Mouse (Mus musculus): ENCODE measurements around the gene Tmem87b. TPM values are rescaled to one million over a fixed set of nuclear protein-coding genes. Genes with fewer than 3 reads are reported as not detected.
A peak's percentile ranks its signal among the peaks of the same experiment; 100 is the strongest.

Tmem87b gene
- polyA plus RNA-seq, 1 experiment from 2014 or later, result 35.4 TPM

GRCm38 (mm10) chr2:128833035-128833434 is 15.1 kb downstream of the Tmem87b start:
- H3K4me1 ChIP-seq (replicated peaks; ENCODE audit: control insufficient read depth, insufficient read depth, low read length), result peaks cover 7% of the 10 kb centered on the region
- H3K9ac ChIP-seq (ENCODE audit: low read length), result no peak overlapping the region
- WGBS, result 75% methylated on average over 2 of the region's 2 CpGs
- H3K27ac ChIP-seq (ENCODE audit: low read length), result no peak overlapping the region
- H3K9me3 ChIP-seq (ENCODE audit: control insufficient read depth, low read length), result no peaks in the 10 kb centered on the region
- H3K27me3 ChIP-seq (ENCODE audit: control insufficient read depth, insufficient read depth, low read depth, low read length), result no peaks in the 10 kb centered on the region
- no peak overlapping the region for H3K4me2 ChIP-seq (ENCODE audit: low read depth, low read length)
- H3K4me3 ChIP-seq (ENCODE audit: low read length), result no peak overlapping the region
- peaks cover 29% of the 10 kb centered on the region for H3K36me3 ChIP-seq (ENCODE audit: control insufficient read depth, insufficient read depth, low read length)
- no peak; the same call in 1 of the 2 replicates for ATAC-seq (ENCODE audit: low read depth)

GRCm38 (mm10) chr2:128833435-128833834 is 15.5 kb downstream of the Tmem87b start:
- Histone ChIP-seq H3K9me3 (ENCODE audit: control insufficient read depth, low read length) (no peaks in the 10 kb centered on the region), H3K9ac (ENCODE audit: low read length) (no peak overlapping the region), H3K4me1 (replicated peaks; ENCODE audit: control insufficient read depth, insufficient read depth, low read length) (peaks cover 7% of the 10 kb centered on the region), H3K27me3 (ENCODE audit: control insufficient read depth, insufficient read depth, low read depth, low read length) (no peaks in the 10 kb centered on the region), H3K4me2 (ENCODE audit: low read depth, low read length) (no peak overlapping the region), H3K27ac (ENCODE audit: low read length) (no peak overlapping the region), H3K4me3 (ENCODE audit: low read length) (no peak overlapping the region), H3K36me3 (ENCODE audit: control insufficient read depth, insufficient read depth, low read length) (peaks cover 27% of the 10 kb centered on the region)
- no peak for ATAC-seq (ENCODE audit: low read depth)
- 95% methylated on average over 2 of the region's 2 CpGs for WGBS

- H3K36me3 ChIP-seq (ENCODE audit: control insufficient read depth, insufficient read depth, low read length), result peaks cover 20% of the 10 kb centered on the region
- WGBS, result 85% methylated on average over 8 of the region's 8 CpGs
Measured at GRCm38 (mm10) chr2:128837531-128837930, 19.6 kb downstream of the Tmem87b start.

GRCm38 (mm10) chr2:128838611-128839010 is 20.7 kb downstream of the Tmem87b start:
- peaks cover 15% of the 10 kb centered on the region for H3K36me3 ChIP-seq (ENCODE audit: control insufficient read depth, insufficient read depth, low read length)
- peak; percentile 38; the same call in 1 of the 2 replicates for ATAC-seq (ENCODE audit: low read depth)
- H3K4me3 ChIP-seq (ENCODE audit: low read length), result no peak overlapping the region
- no peak overlapping the region for H3K9ac ChIP-seq (ENCODE audit: low read length)
- H3K9me3 ChIP-seq (ENCODE audit: control insufficient read depth, low read length), result no peaks in the 10 kb centered on the region
- no peaks in the 10 kb centered on the region for H3K27me3 ChIP-seq (ENCODE audit: control insufficient read depth, insufficient read depth, low read depth, low read length)
- H3K27ac ChIP-seq (ENCODE audit: low read length), result 0 out of 2 replicates have a peak overlapping the region, but pooled peaks have one; percentile 45
- no peak overlapping the region for H3K4me2 ChIP-seq (ENCODE audit: low read depth, low read length)
- 74% methylated on average over 3 of the region's 3 CpGs for WGBS
- no peaks in the 10 kb centered on the region for H3K4me1 ChIP-seq (replicated peaks; ENCODE audit: control insufficient read depth, insufficient read depth, low read length)

More at GRCm38 (mm10) chr2:128837531-128837930, 19.6 kb downstream of the Tmem87b start:
- H3K4me1 ChIP-seq (replicated peaks; ENCODE audit: control insufficient read depth, insufficient read depth, low read length), result 0 out of 2 replicates have a peak, but pooled peaks cover 4% of the 10 kb centered on the region
- H3K9me3 ChIP-seq (ENCODE audit: control insufficient read depth, low read length), result no peaks in the 10 kb centered on the region
- ATAC-seq (ENCODE audit: low read depth), result no peak
- no peak overlapping the region for H3K9ac ChIP-seq (ENCODE audit: low read length)
- H3K4me2 ChIP-seq (ENCODE audit: low read depth, low read length), result no peak overlapping the region
- no peak overlapping the region for H3K4me3 ChIP-seq (ENCODE audit: low read length)
- no peak overlapping the region for H3K27ac ChIP-seq (ENCODE audit: low read length)
- H3K27me3 ChIP-seq (ENCODE audit: control insufficient read depth, insufficient read depth, low read depth, low read length), result no peaks in the 10 kb centered on the region

- no peak overlapping the region for H3K9ac ChIP-seq (ENCODE audit: low read length)
- no peak overlapping the region for H3K4me3 ChIP-seq (ENCODE audit: low read length)
- peaks cover 8% of the 10 kb centered on the region for H3K36me3 ChIP-seq (ENCODE audit: control insufficient read depth, insufficient read depth, low read length)
- no peaks in the 10 kb centered on the region for H3K4me1 ChIP-seq (replicated peaks; ENCODE audit: control insufficient read depth, insufficient read depth, low read length)
- H3K27me3 ChIP-seq (ENCODE audit: control insufficient read depth, insufficient read depth, low read depth, low read length), result no peaks in the 10 kb centered on the region
- H3K4me2 ChIP-seq (ENCODE audit: low read depth, low read length), result no peak overlapping the region
- 68% methylated on average over 2 of the region's 2 CpGs for WGBS
- H3K9me3 ChIP-seq (ENCODE audit: control insufficient read depth, low read length), result no peaks in the 10 kb centered on the region
- ATAC-seq (ENCODE audit: low read depth), result no peak
- H3K27ac ChIP-seq (ENCODE audit: low read length), result peak overlapping the region; percentile 23
Measured at GRCm38 (mm10) chr2:128839501-128839900, 21.6 kb downstream of the Tmem87b start.

- no peak overlapping the region for H3K4me3 ChIP-seq (ENCODE audit: low read length)
- H3K9ac ChIP-seq (ENCODE audit: low read length), result no peak overlapping the region
- H3K4me2 ChIP-seq (ENCODE audit: low read depth, low read length), result no peak overlapping the region
- H3K4me1 ChIP-seq (replicated peaks; ENCODE audit: control insufficient read depth, insufficient read depth, low read length), result no peaks in the 10 kb centered on the region
- H3K36me3 ChIP-seq (ENCODE audit: control insufficient read depth, insufficient read depth, low read length), result peaks cover 10% of the 10 kb centered on the region
- H3K27ac ChIP-seq (ENCODE audit: low read length), result no peak overlapping the region
- no peak for ATAC-seq (ENCODE audit: low read depth)
- H3K27me3 ChIP-seq (ENCODE audit: control insufficient read depth, insufficient read depth, low read depth, low read length), result no peaks in the 10 kb centered on the region
- H3K9me3 ChIP-seq (ENCODE audit: control insufficient read depth, low read length), result no peaks in the 10 kb centered on the region
- WGBS, result 81% methylated on average over 8 of the region's 8 CpGs
Measured at GRCm38 (mm10) chr2:128842437-128842836, 24.5 kb downstream of the Tmem87b start.

GRCm38 (mm10) chr2:128850036-128850435 is 32.1 kb downstream of the Tmem87b start:
- Histone ChIP-seq H3K4me1 (replicated peaks; ENCODE audit: control insufficient read depth, insufficient read depth, low read length) (no peaks in the 10 kb centered on the region), H3K36me3 (ENCODE audit: control insufficient read depth, insufficient read depth, low read length) (peaks cover 30% of the 10 kb centered on the region), H3K9ac (ENCODE audit: low read length) (no peak overlapping the region), H3K27me3 (ENCODE audit: control insufficient read depth, insufficient read depth, low read depth, low read length) (no peaks in the 10 kb centered on the region), H3K27ac (ENCODE audit: low read length) (no peak overlapping the region), H3K9me3 (ENCODE audit: control insufficient read depth, low read length) (no peaks in the 10 kb centered on the region), H3K4me3 (ENCODE audit: low read length) (no peak overlapping the region), H3K4me2 (ENCODE audit: low read depth, low read length) (no peak overlapping the region)
- ATAC-seq (ENCODE audit: low read depth), result no peak
- 87% methylated on average over 2 of the region's 2 CpGs for WGBS

- WGBS, result 71% methylated on average over 1 of the region's 1 CpGs
- Histone ChIP-seq H3K9ac (ENCODE audit: low read length) (no peak overlapping the region), H3K27me3 (ENCODE audit: control insufficient read depth, insufficient read depth, low read depth, low read length) (no peaks in the 10 kb centered on the region), H3K4me3 (ENCODE audit: low read length) (no peak overlapping the region), H3K4me2 (ENCODE audit: low read depth, low read length) (no peak overlapping the region), H3K36me3 (ENCODE audit: control insufficient read depth, insufficient read depth, low read length) (peaks cover 8% of the 10 kb centered on the region), H3K4me1 (replicated peaks; ENCODE audit: control insufficient read depth, insufficient read depth, low read length) (peaks cover 6% of the 10 kb centered on the region; the same call in 1 of the 2 replicates), H3K27ac (ENCODE audit: low read length) (no peak overlapping the region), H3K9me3 (ENCODE audit: control insufficient read depth, low read length) (no peaks in the 10 kb centered on the region)
- no peak for ATAC-seq (ENCODE audit: low read depth)
Measured at GRCm38 (mm10) chr2:128856673-128857072, 38.8 kb downstream of the Tmem87b start.

- Histone ChIP-seq H3K36me3 (ENCODE audit: control insufficient read depth, insufficient read depth, low read length) (no peaks in the 10 kb centered on the region), H3K9me3 (ENCODE audit: control insufficient read depth, low read length) (no peaks in the 10 kb centered on the region), H3K9ac (ENCODE audit: low read length) (no peak overlapping the region), H3K4me2 (ENCODE audit: low read depth, low read length) (no peak overlapping the region), H3K27me3 (ENCODE audit: control insufficient read depth, insufficient read depth, low read depth, low read length) (peaks cover 3% of the 10 kb centered on the region; the same call in 1 of the 2 replicates), H3K4me3 (ENCODE audit: low read length) (no peak overlapping the region), H3K27ac (ENCODE audit: low read length) (no peak overlapping the region), H3K4me1 (replicated peaks; ENCODE audit: control insufficient read depth, insufficient read depth, low read length) (peaks cover 9% of the 10 kb centered on the region)
- 81% methylated on average over 6 of the region's 6 CpGs for WGBS
- no peak for ATAC-seq (ENCODE audit: low read depth)
Measured at GRCm38 (mm10) chr2:128858962-128859361, 41.0 kb downstream of the Tmem87b start.

- H3K27me3 ChIP-seq (ENCODE audit: control insufficient read depth, insufficient read depth, low read depth, low read length), result peaks cover 3% of the 10 kb centered on the region; the same call in 1 of the 2 replicates
- no peaks in the 10 kb centered on the region for H3K36me3 ChIP-seq (ENCODE audit: control insufficient read depth, insufficient read depth, low read length)
- peaks cover 9% of the 10 kb centered on the region for H3K4me1 ChIP-seq (replicated peaks; ENCODE audit: control insufficient read depth, insufficient read depth, low read length)
- no peak overlapping the region for H3K4me3 ChIP-seq (ENCODE audit: low read length)
- ATAC-seq (ENCODE audit: low read depth), result peak; percentile 25; the same call in 1 of the 2 replicates
- H3K9me3 ChIP-seq (ENCODE audit: control insufficient read depth, low read length), result no peaks in the 10 kb centered on the region
- no peak overlapping the region for H3K4me2 ChIP-seq (ENCODE audit: low read depth, low read length)
- no peak overlapping the region for H3K9ac ChIP-seq (ENCODE audit: low read length)
- 23% methylated on average over 3 of the region's 3 CpGs for WGBS
- H3K27ac ChIP-seq (ENCODE audit: low read length), result no peak overlapping the region
Measured at GRCm38 (mm10) chr2:128859861-128860260, 41.9 kb downstream of the Tmem87b start.

Data from lung, embryonic 16.5 days (tissue).